Mouse (Mus musculus): ENCODE data around the gene CK137956. TPM values are rescaled to one million over a fixed set of nuclear protein-coding genes. Genes with fewer than 3 reads are reported as not detected.

Gene CK137956
- polyA plus RNA-seq, 1 experiment from 2014 or later, result not detected

DNA sequence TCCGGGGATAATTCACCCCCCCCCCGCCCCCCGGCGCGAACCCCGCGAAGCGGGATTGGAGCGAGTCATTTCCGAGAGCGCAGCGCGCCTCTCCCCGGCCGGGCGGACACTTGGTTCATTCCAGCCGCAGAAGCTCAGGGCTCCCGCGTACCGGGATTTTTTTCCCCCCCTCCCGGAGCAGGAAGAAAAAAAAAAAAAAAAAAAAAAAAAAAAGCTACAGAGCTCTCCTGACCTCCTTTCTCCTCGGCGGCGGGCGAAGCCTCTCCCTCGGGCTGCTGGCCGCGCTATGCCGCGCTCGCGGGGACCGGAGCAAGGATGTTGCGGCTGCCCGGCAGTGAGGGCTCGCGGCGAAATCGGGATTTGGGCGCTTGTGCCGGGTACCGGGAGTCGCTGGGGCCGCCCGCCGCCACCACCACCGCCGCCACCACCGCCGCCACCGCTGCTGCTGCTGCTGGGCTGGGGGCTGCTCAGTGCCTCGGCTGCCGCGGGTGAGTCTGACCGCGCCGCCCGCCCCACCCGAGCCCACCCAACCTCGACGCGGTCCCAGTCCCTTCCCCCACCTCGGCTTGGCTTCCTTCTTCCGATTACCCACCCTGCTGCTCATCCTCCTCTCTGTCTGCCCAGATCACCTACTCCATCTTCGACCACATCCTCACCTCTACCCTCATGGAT lies 17.2 kb upstream of the CK137956 start, which contains the start of gene Csmd2:
Gene Csmd2, plus strand, starts transcription at position 74 of the 672 bp plus-strand sequence.
- Histone ChIP-seq H3K9ac (ENCODE audit: low read length) (no peak within 1 kb of the TSS), H3K4me3 (ENCODE audit: control insufficient read depth in 1 of 2, insufficient read depth in 1 of 2, low read depth in 1 of 2, low read length in 2 of 2) (peak within 1 kb of the TSS; percentile 3 to 36; a peak in 3 of 4 replicates), H3K27me3 (ENCODE audit: control insufficient read depth, insufficient read depth, low read length) (peaks cover 77% of the 10 kb centered on the region), H3K36me3 (ENCODE audit: control insufficient read depth, insufficient read depth, low read length) (no peaks in the 10 kb centered on the region), H3K4me2 (ENCODE audit: low read length) (peak within 1 kb of the TSS; percentile 66), H3K4me1 (ENCODE audit: control insufficient read depth in 2 of 2, insufficient read depth in 2 of 2, low read length in 2 of 2) (peaks cover 0 to 4% of the 10 kb centered on the region in 2 experiments; a peak in 3 of 4 replicates), H3K27ac (replicated peaks in 1 of 2; ENCODE audit: control insufficient read depth in 1 of 2, insufficient read depth in 1 of 2, low read depth in 2 of 2, low read length in 2 of 2) (no peak within 1 kb of the TSS), H3K9me3 (ENCODE audit: control insufficient read depth, low read length) (no peaks in the 10 kb centered on the region)
- no peak for ATAC-seq (ENCODE audit: insufficient number of reproducible peaks, insufficient read depth, low FRiP score, low read depth)
- WGBS, result under 1% methylated on average over 42 of the region's 65 CpGs

DNA sequence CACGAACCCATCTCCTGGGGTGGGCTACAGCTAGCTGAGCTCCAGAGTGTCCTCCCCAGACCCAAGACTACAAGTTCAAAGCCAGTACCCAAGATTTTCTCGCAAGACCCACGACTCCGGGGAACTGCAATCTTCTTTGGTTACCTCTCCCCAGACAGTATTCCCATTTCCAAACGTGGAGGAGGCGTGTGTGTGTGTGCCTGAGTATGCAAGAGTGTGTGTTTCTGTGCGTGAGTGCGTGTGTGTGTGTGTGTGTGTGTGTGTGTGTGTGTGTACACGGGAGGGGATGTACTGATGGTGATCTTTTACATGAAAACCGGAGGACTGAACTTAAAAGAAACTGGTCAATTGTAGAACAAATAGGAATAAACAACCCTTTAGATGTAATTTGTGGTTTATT lies 16.5 kb upstream of the CK137956 start:
- Histone ChIP-seq H3K9me3 (ENCODE audit: control insufficient read depth, low read length) (no peaks in the 10 kb centered on the region), H3K27me3 (ENCODE audit: control insufficient read depth, insufficient read depth, low read length) (peaks cover 72% of the 10 kb centered on the region), H3K36me3 (ENCODE audit: control insufficient read depth, insufficient read depth, low read length) (no peaks in the 10 kb centered on the region), H3K4me2 (ENCODE audit: low read length) (peak overlapping the region; percentile 66), H3K4me3 (ENCODE audit: control insufficient read depth in 1 of 2, insufficient read depth in 1 of 2, low read depth in 1 of 2, low read length in 2 of 2) (peak overlapping the region in 1 of 2 experiments; percentile 36; a peak in 1 of 4 replicates), H3K4me1 (ENCODE audit: control insufficient read depth in 2 of 2, insufficient read depth in 2 of 2, low read length in 2 of 2) (peaks cover 0 to 4% of the 10 kb centered on the region in 2 experiments; a peak in 3 of 4 replicates), H3K9ac (ENCODE audit: low read length) (no peak overlapping the region), H3K27ac (replicated peaks in 1 of 2; ENCODE audit: control insufficient read depth in 1 of 2, insufficient read depth in 1 of 2, low read depth in 2 of 2, low read length in 2 of 2) (no peak overlapping the region)
- 7% methylated on average over 10 of the region's 10 CpGs for WGBS
- no peak for ATAC-seq (ENCODE audit: insufficient number of reproducible peaks, insufficient read depth, low FRiP score, low read depth)

DNA sequence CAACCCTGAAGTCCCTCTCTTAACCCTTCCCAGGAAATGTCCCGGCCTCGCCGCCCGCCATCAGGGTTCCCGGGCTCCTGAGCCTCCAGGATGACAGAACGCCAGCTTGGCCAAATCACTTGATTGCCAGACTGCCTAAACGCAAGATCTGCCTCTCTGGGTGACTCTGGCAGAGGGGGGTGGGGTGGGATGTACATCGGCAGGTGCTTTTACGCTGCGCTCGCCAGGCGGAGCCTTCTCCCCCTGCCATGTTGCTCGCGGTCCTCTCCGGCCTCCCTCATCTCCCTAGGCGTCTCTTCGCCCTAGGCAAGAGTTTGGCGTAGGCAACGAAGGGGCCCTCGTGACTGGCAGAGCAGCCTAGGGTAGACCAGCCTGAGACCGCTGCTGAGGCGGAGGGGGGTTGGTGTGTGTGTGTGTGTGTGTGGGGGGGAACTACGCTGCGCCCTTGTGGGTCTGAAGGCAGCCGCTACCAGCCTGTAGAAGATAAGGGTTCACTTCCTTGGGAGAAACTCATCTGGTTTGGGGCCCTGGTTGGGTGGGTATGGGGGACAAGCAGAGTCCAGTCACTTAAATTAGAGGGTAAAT lies 15.8 kb upstream of the CK137956 start:
- Histone ChIP-seq H3K36me3 (ENCODE audit: control insufficient read depth, insufficient read depth, low read length) (no peaks in the 10 kb centered on the region), H3K9ac (ENCODE audit: low read length) (no peak overlapping the region), H3K4me3 (ENCODE audit: control insufficient read depth in 1 of 2, insufficient read depth in 1 of 2, low read depth in 1 of 2, low read length in 2 of 2) (no peak overlapping the region; a peak in 1 of 4 replicates), H3K9me3 (ENCODE audit: control insufficient read depth, low read length) (no peaks in the 10 kb centered on the region), H3K4me1 (ENCODE audit: control insufficient read depth in 2 of 2, insufficient read depth in 2 of 2, low read length in 2 of 2) (peaks cover 0 to 4% of the 10 kb centered on the region in 2 experiments; a peak in 3 of 4 replicates), H3K4me2 (ENCODE audit: low read length) (no peak overlapping the region), H3K27me3 (ENCODE audit: control insufficient read depth, insufficient read depth, low read length) (peaks cover 72% of the 10 kb centered on the region), H3K27ac (replicated peaks in 1 of 2; ENCODE audit: control insufficient read depth in 1 of 2, insufficient read depth in 1 of 2, low read depth in 2 of 2, low read length in 2 of 2) (no peak overlapping the region)
- WGBS, result 4% methylated on average over 25 of the region's 25 CpGs
- ATAC-seq (ENCODE audit: insufficient number of reproducible peaks, insufficient read depth, low FRiP score, low read depth), result no peak

DNA sequence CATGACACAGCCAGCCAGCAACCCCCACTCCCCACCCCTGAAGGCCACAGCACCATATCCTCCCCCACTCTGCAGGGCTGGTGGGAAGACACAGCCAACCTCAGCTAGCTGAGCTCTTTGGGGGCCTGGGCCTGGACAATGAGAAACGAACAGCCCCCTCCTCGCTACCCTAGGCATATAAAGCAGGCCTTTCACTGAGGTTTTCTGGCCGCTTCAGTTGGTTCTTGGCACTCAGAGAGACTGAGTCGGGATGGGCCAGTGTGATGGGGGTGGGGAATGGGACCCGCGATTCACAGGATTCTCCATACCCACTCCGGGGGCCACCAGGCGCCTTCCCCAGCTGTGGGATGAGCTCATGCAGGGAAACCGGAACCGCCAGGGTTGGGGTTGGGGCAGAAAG lies 15.1 kb upstream of the CK137956 start:
- Histone ChIP-seq H3K4me2 (ENCODE audit: low read length) (no peak overlapping the region), H3K36me3 (ENCODE audit: control insufficient read depth, insufficient read depth, low read length) (no peaks in the 10 kb centered on the region), H3K27me3 (ENCODE audit: control insufficient read depth, insufficient read depth, low read length) (peaks cover 69% of the 10 kb centered on the region), H3K9me3 (ENCODE audit: control insufficient read depth, low read length) (no peaks in the 10 kb centered on the region), H3K9ac (ENCODE audit: low read length) (no peak overlapping the region), H3K27ac (replicated peaks in 1 of 2; ENCODE audit: control insufficient read depth in 1 of 2, insufficient read depth in 1 of 2, low read depth in 2 of 2, low read length in 2 of 2) (no peak overlapping the region), H3K4me1 (ENCODE audit: control insufficient read depth in 2 of 2, insufficient read depth in 2 of 2, low read length in 2 of 2) (peaks cover 0 to 4% of the 10 kb centered on the region in 2 experiments; a peak in 3 of 4 replicates), H3K4me3 (ENCODE audit: control insufficient read depth in 1 of 2, insufficient read depth in 1 of 2, low read depth in 1 of 2, low read length in 2 of 2) (no peak overlapping the region)
- ATAC-seq (ENCODE audit: insufficient number of reproducible peaks, insufficient read depth, low FRiP score, low read depth), result no peak
- WGBS, result 10% methylated on average over 10 of the region's 10 CpGs

DNA sequence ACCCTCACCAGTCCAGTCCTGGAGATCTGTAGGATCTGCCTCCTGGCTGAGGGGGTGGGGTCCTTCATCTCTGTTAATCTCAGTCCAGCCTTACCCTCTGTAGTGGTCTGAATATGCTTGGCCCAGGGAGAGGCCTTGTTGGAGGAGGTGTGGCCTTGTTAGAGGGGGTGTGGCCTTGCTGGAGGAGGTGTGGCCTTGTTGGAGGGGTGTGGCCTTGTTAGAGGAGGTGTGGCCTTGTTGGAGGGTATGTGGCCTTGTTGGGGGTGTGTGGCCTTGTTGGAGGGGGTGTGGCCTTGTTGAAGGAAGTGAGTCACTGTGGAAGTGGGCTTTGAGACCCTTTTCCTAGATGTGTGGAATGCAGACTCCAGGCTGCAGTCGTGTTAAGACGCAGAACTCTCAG lies 13.7 kb upstream of the CK137956 start:
- Histone ChIP-seq H3K36me3 (ENCODE audit: control insufficient read depth, insufficient read depth, low read length) (no peaks in the 10 kb centered on the region), H3K9me3 (ENCODE audit: control insufficient read depth, low read length) (no peaks in the 10 kb centered on the region), H3K27ac (replicated peaks in 1 of 2; ENCODE audit: control insufficient read depth in 1 of 2, insufficient read depth in 1 of 2, low read depth in 2 of 2, low read length in 2 of 2) (no peak overlapping the region), H3K4me2 (ENCODE audit: low read length) (no peak overlapping the region), H3K9ac (ENCODE audit: low read length) (no peak overlapping the region), H3K4me1 (ENCODE audit: control insufficient read depth in 2 of 2, insufficient read depth in 2 of 2, low read length in 2 of 2) (peaks cover 0 to 4% of the 10 kb centered on the region in 2 experiments; a peak in 3 of 4 replicates), H3K4me3 (ENCODE audit: control insufficient read depth in 1 of 2, insufficient read depth in 1 of 2, low read depth in 1 of 2, low read length in 2 of 2) (no peak overlapping the region), H3K27me3 (ENCODE audit: control insufficient read depth, insufficient read depth, low read length) (peaks cover 55% of the 10 kb centered on the region)
- no peak for ATAC-seq (ENCODE audit: insufficient number of reproducible peaks, insufficient read depth, low FRiP score, low read depth)
- WGBS, result 89% methylated on average over 2 of the region's 2 CpGs

DNA sequence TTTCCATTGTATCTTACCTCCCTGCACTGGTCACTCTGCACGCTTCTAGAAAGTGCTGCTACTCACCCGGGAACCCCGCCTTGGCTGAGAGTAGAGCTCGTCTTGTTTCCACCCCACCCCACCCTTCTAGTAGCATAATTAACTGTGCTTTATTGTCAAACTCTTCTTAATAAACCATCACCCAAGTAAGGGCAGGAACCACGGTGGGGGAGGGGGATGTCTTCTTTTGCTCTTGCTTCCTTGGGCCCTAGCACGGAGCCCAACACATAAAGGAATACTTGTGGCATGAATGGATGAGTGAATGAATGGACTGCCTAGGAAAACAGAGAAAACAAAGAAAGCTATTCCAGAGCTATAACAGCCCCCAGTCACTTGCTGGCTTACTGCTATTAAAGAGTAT lies 10.4 kb upstream of the CK137956 start:
- Histone ChIP-seq H3K27ac (replicated peaks in 1 of 2; ENCODE audit: control insufficient read depth in 1 of 2, insufficient read depth in 1 of 2, low read depth in 2 of 2, low read length in 2 of 2) (no peak overlapping the region), H3K4me2 (ENCODE audit: low read length) (no peak overlapping the region), H3K4me3 (ENCODE audit: control insufficient read depth in 1 of 2, insufficient read depth in 1 of 2, low read depth in 1 of 2, low read length in 2 of 2) (no peak overlapping the region), H3K9me3 (ENCODE audit: control insufficient read depth, low read length) (no peaks in the 10 kb centered on the region), H3K27me3 (ENCODE audit: control insufficient read depth, insufficient read depth, low read length) (peaks cover 22% of the 10 kb centered on the region), H3K36me3 (ENCODE audit: control insufficient read depth, insufficient read depth, low read length) (no peaks in the 10 kb centered on the region), H3K4me1 (ENCODE audit: control insufficient read depth in 2 of 2, insufficient read depth in 2 of 2, low read length in 2 of 2) (no peaks in the 10 kb centered on the region), H3K9ac (ENCODE audit: low read length) (no peak overlapping the region)
- WGBS, result 85% methylated on average over 6 of the region's 6 CpGs
- no peak for ATAC-seq (ENCODE audit: insufficient number of reproducible peaks, insufficient read depth, low FRiP score, low read depth)

DNA sequence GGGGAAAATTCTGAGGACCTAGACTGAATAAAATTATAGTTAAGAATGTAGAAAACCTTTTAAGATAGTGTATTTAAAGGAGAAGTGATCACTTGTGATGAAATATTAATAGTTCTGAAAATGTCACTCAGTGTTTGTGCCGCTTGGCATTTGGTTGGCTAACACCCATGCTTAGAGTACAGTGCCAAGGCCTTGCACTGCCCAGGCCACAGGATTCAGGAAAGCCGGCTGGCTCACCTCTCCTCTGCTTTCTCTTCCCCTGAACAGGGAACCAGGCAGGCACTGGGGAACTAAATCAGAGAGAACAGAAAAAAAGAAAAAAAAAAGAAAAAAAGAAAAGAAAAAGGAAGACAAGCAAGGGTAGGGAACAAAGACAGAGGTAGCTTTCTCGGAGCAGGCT lies 2.2 kb upstream of the CK137956 start:
- H3K4me1 ChIP-seq (ENCODE audit: control insufficient read depth in 2 of 2, insufficient read depth in 2 of 2, low read length in 2 of 2), result no peaks in the 10 kb centered on the region

More for the DNA sequence above, 2.2 kb upstream of the CK137956 start:
- ATAC-seq (ENCODE audit: insufficient number of reproducible peaks, insufficient read depth, low FRiP score, low read depth), result no peak
- Histone ChIP-seq H3K36me3 (ENCODE audit: control insufficient read depth, insufficient read depth, low read length) (no peaks in the 10 kb centered on the region), H3K4me2 (ENCODE audit: low read length) (no peak overlapping the region), H3K27me3 (ENCODE audit: control insufficient read depth, insufficient read depth, low read length) (peaks cover 52% of the 10 kb centered on the region), H3K9ac (ENCODE audit: low read length) (no peak overlapping the region), H3K9me3 (ENCODE audit: control insufficient read depth, low read length) (no peaks in the 10 kb centered on the region), H3K4me3 (ENCODE audit: control insufficient read depth in 1 of 2, insufficient read depth in 1 of 2, low read depth in 1 of 2, low read length in 2 of 2) (no peak overlapping the region), H3K27ac (replicated peaks in 1 of 2; ENCODE audit: control insufficient read depth in 1 of 2, insufficient read depth in 1 of 2, low read depth in 2 of 2, low read length in 2 of 2) (no peak overlapping the region)
- 74% methylated on average over 3 of the region's 3 CpGs for WGBS

Data from heart, embryonic 14.5 days (tissue).